Mouse (Mus musculus) inflammation-experienced regulatory T-cells (primary cell): ENCODE results near the gene Dmac2. TPM values are rescaled to one million over a fixed set of nuclear protein-coding genes. Genes with fewer than 3 reads are reported as not detected.

ENCODE experiments used
- polyA plus RNA-seq, 2 experiments: library from polyadenylated mRNA; unstranded; fragments of 100-300 nt; shearing (Covaris generic); gene quantifications; one replicate each; pipeline ENCODE4 v1.2.1; 2017

The Dmac2 gene
- polyA plus RNA-seq: 10 to 100 TPM; 53.3 to 75.0 TPM

DNA sequence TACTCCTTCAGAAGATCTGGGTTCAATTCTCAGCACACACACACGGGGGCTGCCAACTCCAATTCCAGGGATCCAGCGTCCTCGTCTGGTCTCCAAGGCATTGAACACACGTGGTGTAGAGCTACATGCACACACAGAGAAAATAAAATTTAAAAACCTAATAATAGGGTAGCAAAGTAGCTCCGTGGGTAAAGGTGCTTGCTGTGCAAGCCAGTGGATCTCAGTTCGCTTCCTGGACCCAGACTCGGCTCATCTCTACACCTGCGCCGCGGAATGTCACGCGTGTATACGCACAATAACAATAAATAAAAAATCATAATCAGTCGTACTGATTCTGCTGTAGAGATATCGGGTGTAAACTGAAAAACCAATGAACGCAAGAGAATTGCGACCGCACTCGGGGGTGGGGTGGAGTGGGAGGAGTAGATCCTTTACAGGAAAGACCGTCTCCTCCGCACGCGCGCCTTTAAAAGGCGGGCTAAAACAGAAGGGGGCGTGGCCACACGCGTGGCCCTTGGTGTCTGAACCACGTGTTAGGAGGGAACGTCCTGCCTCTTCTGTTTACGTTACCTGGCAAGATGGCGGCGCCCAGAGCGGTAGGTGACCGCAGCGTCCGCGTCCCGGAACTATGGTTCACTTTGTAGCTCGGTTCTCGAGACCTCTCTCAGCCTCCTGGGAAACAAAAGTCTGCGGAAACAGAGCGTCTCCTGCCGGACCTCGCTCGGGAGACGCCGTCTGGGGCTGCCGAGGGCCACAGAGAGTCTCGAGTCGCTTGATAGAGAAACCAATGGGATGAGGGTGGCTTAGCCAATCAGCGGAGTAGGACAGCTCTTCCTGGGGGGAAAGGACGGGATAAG is at the start of gene Dmac2:
TSS of gene Dmac2 (plus strand) at position 550 of the 857 bp plus-strand sequence.

GRCm38 (mm10) chr7:25615706-25616011 is 3.6 kb upstream of the Dmac2 start, which contains the start of gene Erich4:
Gene Erich4, minus strand, starts transcription at chr7:25615892.

GRCm38 (mm10) chr7:25626509-25627430 is 7.6 kb downstream of the Dmac2 start, which contains the start of gene B3gnt8:
Gene B3gnt8, plus strand, starts transcription at chr7:25626654.

GRCm38 (mm10) chr7:25658657-25659472 is 39.7 kb downstream of the Dmac2 start, which contains the start of the genes Bckdha and Exosc5:
Gene Bckdha, minus strand, starts transcription at chr7:25658981.
Gene Exosc5, plus strand, starts transcription at chr7:25659164.

GRCm38 (mm10) chr7:25674719-25675300 is 55.6 kb downstream of the Dmac2 start, which contains the start of gene Tmem91:
Gene Tmem91, minus strand, starts transcription at chr7:25675166.

Other genes starting within 250 kb of the Dmac2 start
- gene Cnfn, start 249.7 kb upstream of the Dmac2 start, polyA plus RNA-seq: not detected
- 10 to 100 TPM; 13.8 to 15.9 TPM for gene Lipe, start 220.7 kb upstream of the Dmac2 start, polyA plus RNA-seq
- gene Cxcl17, start 206.5 kb upstream of the Dmac2 start, polyA plus RNA-seq: 1 to 10 TPM in 1 of 2 experiments, under 1 TPM in 1; 0.57 to 1.1 TPM
- 1 to 10 TPM; 2.4 to 3.5 TPM for gene Ceacam1, start 141.8 kb upstream of the Dmac2 start, polyA plus RNA-seq
- under 1 TPM; 0.16 to 0.55 TPM for gene Ceacam2, start 79.6 kb upstream of the Dmac2 start, polyA plus RNA-seq
- gene Erich4, start 3.5 kb upstream of the Dmac2 start, polyA plus RNA-seq: not detected
- gene B3gnt8, start 7.2 kb downstream of the Dmac2 start, polyA plus RNA-seq: 1 to 10 TPM in 1 of 2 experiments, under 1 TPM in 1; 0.65 to 1.4 TPM
- gene Bckdha, start 39.6 kb downstream of the Dmac2 start, polyA plus RNA-seq: 10 to 100 TPM; 45.4 to 49.0 TPM
- gene Exosc5, start 39.8 kb downstream of the Dmac2 start, polyA plus RNA-seq: 100 to 1,000 TPM; 104 to 107 TPM
- gene Tmem91, start 55.8 kb downstream of the Dmac2 start, polyA plus RNA-seq: 1 to 10 TPM; 3.3 to 3.8 TPM
- 10 to 100 TPM; 46.8 to 47.3 TPM for gene B9d2, start 61.4 kb downstream of the Dmac2 start, polyA plus RNA-seq
- 100 to 1,000 TPM; 127 to 144 TPM for gene Tgfb1, start 67.6 kb downstream of the Dmac2 start, polyA plus RNA-seq
- gene Ccdc97, start 99.7 kb downstream of the Dmac2 start, polyA plus RNA-seq: 10 to 100 TPM; 55.7 to 80.6 TPM
- gene Hnrnpul1, start 135.3 kb downstream of the Dmac2 start, polyA plus RNA-seq: 100 to 1,000 TPM in 1 of 2 experiments, 10 to 100 TPM in 1; 89.8 to 102 TPM
- gene Axl, start 169.3 kb downstream of the Dmac2 start, polyA plus RNA-seq: 10 to 100 TPM; 18.5 to 49.0 TPM
- 10 to 100 TPM in 1 of 2 experiments, 1 to 10 TPM in 1; 8.3 to 10.2 TPM for gene Cyp2s1, start 197.5 kb downstream of the Dmac2 start, polyA plus RNA-seq